Mouse (Mus musculus) frontal cortex, adult (tissue): ENCODE measurements at regions not wholly inside any gene's neighbourhood (a gene's known extent, or its start where the extent isn't known, plus 50 kb on each side); places are given as distances from the start of the nearest gene placed in this dataset.

ENCODE experiments used
- ATAC-seq: cut with Nextera tagmentation; 2 replicates; pipeline ENCODE4 v1.9.2; 2017; ENCODE audit warnings: mild to moderate bottlenecking, moderate library complexity, mixed read lengths; ENCODE audit not compliant: low TSS enrichment

- ATAC-seq, result no peak
Measured at GRCm38 (mm10) chr9:92097806-92098205, 94.9 kb upstream of the Plscr5 start.

GRCm38 (mm10) chr9:92129504-92129903, 63.2 kb upstream of the Plscr5 start:
- no peak for ATAC-seq

GRCm38 (mm10) chr9:92130445-92130844, 62.3 kb upstream of the Plscr5 start:
- no peak for ATAC-seq

GRCm38 (mm10) chr9:92132440-92132839, 60.3 kb upstream of the Plscr5 start:
- no peak for ATAC-seq

- peak; percentile 97 for ATAC-seq
Measured at GRCm38 (mm10) chr9:92141924-92142323, 50.8 kb upstream of the Plscr5 start.
